Mouse (Mus musculus): ENCODE data around the gene Rcn3. TPM values are rescaled to one million over a fixed set of nuclear protein-coding genes. Genes with fewer than 3 reads are reported as not detected.
A peak's percentile ranks its signal among the peaks of the same experiment; 100 is the strongest.
"Not testable (repeated sequence)": the region's sequence is repeated elsewhere in the genome, so short reads cannot be mapped to it uniquely, and the experiment has no call there.

Rcn3 gene
- polyA plus RNA-seq, 1 experiment: 277 TPM

GRCm38 (mm10) chr7:45098541-45099240 is 6.7 kb upstream of the Rcn3 start:
- no peak for DNase-seq (ENCODE audit: low spot score)

GRCm38 (mm10) chr7:45097479-45097878 is 5.5 kb upstream of the Rcn3 start:
- DNase-seq (ENCODE audit: low spot score): no peak

- DNase-seq (ENCODE audit: low spot score): not testable (repeated sequence)
Observed at GRCm38 (mm10) chr7:45095965-45096364, 3.9 kb upstream of the Rcn3 start.

- DNase-seq (ENCODE audit: low spot score): no peak
Observed at GRCm38 (mm10) chr7:45095367-45095766, 3.3 kb upstream of the Rcn3 start.

DNA sequence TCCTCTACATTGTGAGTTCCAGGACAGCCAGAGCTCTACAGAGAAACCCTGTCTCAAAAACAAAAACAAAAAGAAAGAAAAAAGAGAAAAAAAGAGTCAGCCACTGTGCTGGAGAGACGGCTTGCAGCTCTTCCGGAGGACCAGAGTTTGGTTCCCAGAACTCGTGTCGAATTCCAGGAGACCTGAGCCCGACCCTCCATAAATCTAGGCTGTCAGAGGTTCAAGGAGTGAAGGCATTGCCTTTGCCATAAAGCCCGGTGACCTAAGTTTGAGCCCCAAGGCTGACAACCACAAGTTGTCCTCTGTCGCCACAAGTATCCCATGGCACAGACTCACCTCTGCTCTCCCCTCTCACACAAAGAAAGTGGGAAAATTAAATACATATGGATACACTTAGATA is 2.1 kb upstream of the Rcn3 start:
- DNase-seq (ENCODE audit: low spot score): no peak

DNA sequence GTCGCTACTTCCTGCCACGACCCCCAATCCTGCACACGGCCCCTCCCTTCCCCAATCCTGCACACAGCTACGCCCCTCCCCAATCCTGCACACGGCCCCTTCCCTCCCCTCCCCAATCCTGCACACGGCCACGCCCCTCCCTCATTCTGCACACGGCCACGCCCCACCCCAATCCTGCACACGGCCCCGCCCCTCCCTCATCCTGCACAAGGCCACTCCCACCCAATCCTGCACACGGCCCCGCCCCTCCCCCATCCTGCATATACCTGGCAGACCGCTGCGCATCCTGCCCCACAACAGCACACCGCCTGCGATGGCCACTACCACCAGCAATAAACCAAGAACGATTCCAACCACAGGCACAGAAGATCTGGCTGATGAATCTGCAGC is 1.5 kb upstream of the Rcn3 start:
- no peak for DNase-seq (ENCODE audit: low spot score)

DNA sequence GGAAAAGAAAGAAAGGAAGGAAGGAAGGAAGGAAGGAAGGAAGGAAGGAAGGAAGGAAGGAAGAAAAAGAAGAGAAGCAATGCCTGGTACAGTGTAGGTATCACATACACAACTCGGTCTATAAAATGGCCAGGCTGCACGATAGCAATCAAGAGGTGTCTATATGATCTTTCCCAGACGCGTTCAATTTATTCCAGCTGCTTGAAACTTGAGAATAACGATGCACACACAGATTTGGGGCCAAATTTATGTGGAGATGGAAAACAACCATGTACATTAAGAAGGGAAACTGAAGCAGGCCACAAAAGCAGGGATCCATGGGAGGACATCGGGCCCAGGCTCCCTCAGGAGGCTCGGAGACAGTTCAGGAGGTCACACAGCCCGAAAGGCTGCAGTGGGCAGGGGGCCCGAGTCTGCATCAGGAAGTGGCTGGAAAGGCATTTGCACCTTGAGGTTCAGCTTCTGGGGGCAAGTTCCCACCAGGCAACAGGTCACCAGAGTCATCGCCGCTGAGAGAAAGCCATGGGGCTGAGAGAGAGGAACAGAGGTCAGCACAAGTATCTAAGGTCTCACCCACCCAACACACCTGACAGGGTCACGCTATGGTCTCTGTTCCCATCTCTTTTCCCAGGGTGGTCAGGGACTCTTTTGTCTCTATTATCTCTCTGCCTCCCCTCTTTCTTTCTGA is 951 bp upstream of the Rcn3 start:
- DNase-seq (ENCODE audit: low spot score): no peak

- no peak for DNase-seq (ENCODE audit: low spot score)
Observed at GRCm38 (mm10) chr7:45091001-45091990, 725 bp downstream of the Rcn3 start.

- no peak for DNase-seq (ENCODE audit: low spot score)
Observed at GRCm38 (mm10) chr7:45090251-45090977, 1.6 kb downstream of the Rcn3 start.

DNA sequence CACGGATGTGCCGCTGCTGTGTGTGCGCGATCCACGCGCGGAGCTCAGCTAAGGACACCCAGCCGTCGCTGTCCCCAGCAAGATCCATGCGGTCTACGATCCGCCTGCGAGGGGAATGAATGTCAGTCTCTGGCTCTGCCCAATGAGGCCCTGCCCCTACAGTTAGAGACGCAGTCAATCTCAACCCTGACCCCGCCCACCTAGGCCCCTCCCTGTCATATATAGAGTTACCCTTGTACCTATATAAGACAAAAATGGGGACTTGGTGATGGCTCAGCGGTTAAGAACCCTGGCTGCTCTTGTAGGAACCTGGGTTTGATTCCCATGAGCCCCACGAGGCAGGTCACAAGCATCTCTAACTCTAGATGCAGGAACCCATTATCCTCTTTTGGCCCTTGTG is 3.4 kb downstream of the Rcn3 start:
- DNase-seq (ENCODE audit: low spot score): no peak

GRCm38 (mm10) chr7:45086084-45086483 is 5.9 kb downstream of the Rcn3 start:
- no peak for DNase-seq (ENCODE audit: low spot score)

DNA sequence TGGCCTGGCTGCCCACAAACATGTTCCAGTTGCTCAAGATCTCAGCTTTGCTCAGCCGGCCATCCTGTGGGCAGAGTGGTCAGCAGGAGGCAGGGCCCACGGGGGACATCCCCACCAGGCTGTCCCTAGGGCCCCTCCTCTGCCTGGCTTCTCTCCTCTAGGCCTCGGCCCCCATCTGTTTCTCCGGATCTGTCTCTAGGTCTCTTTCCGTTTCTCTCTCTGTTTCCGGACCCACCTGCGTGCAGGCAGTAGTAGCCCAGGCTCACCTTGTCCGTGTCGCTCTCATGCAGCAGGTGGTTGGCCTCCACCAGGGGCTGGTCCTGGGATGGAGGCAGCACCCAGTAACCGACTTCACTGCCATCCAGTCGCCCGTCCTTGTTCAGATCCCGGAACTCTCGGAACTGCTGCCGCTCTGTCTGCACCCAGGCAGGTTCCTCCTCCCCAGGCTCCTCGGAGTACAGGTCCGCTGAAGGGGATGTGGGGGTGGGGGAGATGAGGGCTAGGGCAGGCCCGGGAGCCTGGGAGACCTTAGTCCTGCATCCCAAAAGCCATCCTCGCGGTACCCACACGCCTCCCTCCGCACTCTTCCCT is 8.6 kb downstream of the Rcn3 start:
- DNase-seq (ENCODE audit: low spot score): no peak

GRCm38 (mm10) chr7:45082401-45083299 is 9.4 kb downstream of the Rcn3 start:
- no peak for DNase-seq (ENCODE audit: low spot score)

DNA sequence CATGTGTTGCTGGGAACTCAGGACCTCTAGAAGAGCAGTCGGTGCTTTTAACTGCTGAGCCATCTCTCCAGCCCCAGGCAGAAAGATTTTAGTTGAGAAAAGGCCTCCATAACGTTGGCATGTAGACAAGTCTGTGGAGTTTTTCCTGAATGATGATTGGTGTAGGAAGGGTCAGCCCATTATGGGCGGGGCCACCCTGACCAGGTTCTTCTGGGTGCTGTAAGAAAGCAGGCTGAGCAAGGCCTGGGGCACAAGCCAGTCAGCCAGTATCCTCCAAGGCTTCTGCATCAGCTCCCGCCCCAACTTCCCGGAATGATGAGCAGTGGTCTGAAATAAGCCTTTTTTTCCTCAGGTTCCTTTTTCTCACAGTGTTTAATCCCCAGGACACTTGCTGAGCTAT is 11.0 kb downstream of the Rcn3 start:
- DNase-seq (ENCODE audit: low spot score): no peak

- peak; percentile 79 for DNase-seq (ENCODE audit: low spot score)
Observed at GRCm38 (mm10) chr7:45079856-45080255, 12.2 kb downstream of the Rcn3 start.

- DNase-seq (ENCODE audit: low spot score): peak; percentile 51
Observed at GRCm38 (mm10) chr7:45078513-45078912, 13.5 kb downstream of the Rcn3 start.

- no peak for DNase-seq (ENCODE audit: low spot score)
Observed at GRCm38 (mm10) chr7:45077829-45078228, 14.2 kb downstream of the Rcn3 start.

- DNase-seq (ENCODE audit: low spot score): no peak
Observed at GRCm38 (mm10) chr7:45077322-45077721, 14.7 kb downstream of the Rcn3 start.

DNA sequence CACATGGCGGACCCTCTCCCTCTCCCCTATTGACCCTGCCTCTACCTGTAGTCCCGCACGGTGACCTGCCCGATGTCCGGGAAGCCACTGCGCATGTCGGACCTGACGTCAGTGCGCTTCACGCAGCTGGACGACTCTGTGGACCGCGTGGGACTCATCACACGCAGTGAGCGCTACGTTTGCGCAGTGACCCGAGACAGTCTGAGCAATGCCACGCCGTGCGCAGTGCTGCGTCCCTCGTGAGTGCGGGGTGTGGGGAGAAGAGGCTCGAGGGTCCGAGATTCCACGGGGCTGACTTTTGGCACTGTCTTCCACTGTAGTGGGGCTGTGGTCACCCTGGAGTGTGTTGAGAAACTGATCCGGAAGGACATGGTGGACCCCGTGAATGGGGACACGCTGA is 15.5 kb downstream of the Rcn3 start:
- no peak for DNase-seq (ENCODE audit: low spot score)

GRCm38 (mm10) chr7:45075405-45075804 is 16.6 kb downstream of the Rcn3 start:
- no peak for DNase-seq (ENCODE audit: low spot score)

Data from urinary bladder, adult 2 months (tissue).